Mouse (Mus musculus): Measurements from ENCODE around the gene Dazap1. TPM values are rescaled to one million over a fixed set of nuclear protein-coding genes. Genes with fewer than 3 reads are reported as not detected.

Gene Dazap1
- polyA plus RNA-seq, 1 experiment from 2014 or later = 71.8 TPM

- Histone ChIP-seq H3K9me3 (no peaks in the 10 kb centered on the region), H3K4me3 (no peak overlapping the region), H3K4me2 (replicated peaks) (no peak overlapping the region), H3K9ac (no peak overlapping the region), H3K27me3 (no peaks in the 10 kb centered on the region), H3K27ac (no peak overlapping the region), H3K36me3 (peaks cover 94% of the 10 kb centered on the region), H3K4me1 (no peaks in the 10 kb centered on the region)
- WGBS = 96% methylated on average over 12 of the region's 12 CpGs
- no peak for ATAC-seq (ENCODE audit: insufficient number of reproducible peaks, insufficient read depth, low FRiP score, low TSS enrichment)
Observed at GRCm38 (mm10) chr10:80279273-80279672, 18.0 kb downstream of the Dazap1 start.

GRCm38 (mm10) chr10:80281304-80281703 lies 20.0 kb downstream of the Dazap1 start:
- Histone ChIP-seq H3K4me3 (no peak overlapping the region), H3K27ac (no peak overlapping the region), H3K27me3 (no peaks in the 10 kb centered on the region), H3K9me3 (no peaks in the 10 kb centered on the region), H3K4me1 (no peaks in the 10 kb centered on the region), H3K9ac (0 out of 2 replicates have a peak overlapping the region, but pooled peaks have one; percentile 10), H3K4me2 (replicated peaks) (no peak overlapping the region), H3K36me3 (peaks cover 94% of the 10 kb centered on the region)
- no peak for ATAC-seq (ENCODE audit: insufficient number of reproducible peaks, insufficient read depth, low FRiP score, low TSS enrichment)
- 83% methylated on average over 7 of the region's 7 CpGs for WGBS

- 72% methylated on average over 8 of the region's 8 CpGs for WGBS
- Histone ChIP-seq H3K9me3 (no peaks in the 10 kb centered on the region), H3K4me3 (no peak overlapping the region), H3K36me3 (peaks cover 96% of the 10 kb centered on the region), H3K4me2 (replicated peaks) (no peak overlapping the region), H3K4me1 (no peaks in the 10 kb centered on the region), H3K27me3 (no peaks in the 10 kb centered on the region), H3K27ac (no peak overlapping the region), H3K9ac (no peak overlapping the region)
- ATAC-seq (ENCODE audit: insufficient number of reproducible peaks, insufficient read depth, low FRiP score, low TSS enrichment) = no peak
Observed at GRCm38 (mm10) chr10:80281921-80282371, 20.7 kb downstream of the Dazap1 start.

GRCm38 (mm10) chr10:80282481-80283441 lies 21.5 kb downstream of the Dazap1 start:
- Histone ChIP-seq H3K4me1 (no peaks in the 10 kb centered on the region), H3K27ac (no peak overlapping the region), H3K9ac (no peak overlapping the region), H3K36me3 (peaks cover 95% of the 10 kb centered on the region), H3K27me3 (no peaks in the 10 kb centered on the region), H3K9me3 (no peaks in the 10 kb centered on the region), H3K4me2 (replicated peaks) (no peak overlapping the region), H3K4me3 (no peak overlapping the region)
- no peak for ATAC-seq (ENCODE audit: insufficient number of reproducible peaks, insufficient read depth, low FRiP score, low TSS enrichment)
- WGBS = 90% methylated on average over 20 of the region's 20 CpGs

- Histone ChIP-seq H3K27ac (no peak overlapping the region), H3K4me3 (no peak overlapping the region), H3K9ac (0 out of 2 replicates have a peak overlapping the region, but pooled peaks have one; percentile 8), H3K9me3 (no peaks in the 10 kb centered on the region), H3K36me3 (peaks cover 82% of the 10 kb centered on the region), H3K27me3 (no peaks in the 10 kb centered on the region), H3K4me2 (replicated peaks) (no peak overlapping the region), H3K4me1 (no peaks in the 10 kb centered on the region)
- no peak for ATAC-seq (ENCODE audit: insufficient number of reproducible peaks, insufficient read depth, low FRiP score, low TSS enrichment)
- WGBS = 76% methylated on average over 9 of the region's 15 CpGs
Observed at GRCm38 (mm10) chr10:80285222-80286070, 24.2 kb downstream of the Dazap1 start.

GRCm38 (mm10) chr10:80288097-80288496 lies 26.8 kb downstream of the Dazap1 start:
- H3K36me3 ChIP-seq = peaks cover 56% of the 10 kb centered on the region
- H3K4me2 ChIP-seq (replicated peaks) = no peak overlapping the region
- no peaks in the 10 kb centered on the region for H3K9me3 ChIP-seq
- no peak overlapping the region for H3K9ac ChIP-seq
- H3K4me1 ChIP-seq = peaks cover under 1% of the 10 kb centered on the region; the same call in 1 of the 2 replicates
- H3K27ac ChIP-seq = no peak overlapping the region
- no peaks in the 10 kb centered on the region for H3K27me3 ChIP-seq
- WGBS = 90% methylated on average over 12 of the region's 12 CpGs
- no peak for ATAC-seq (ENCODE audit: insufficient number of reproducible peaks, insufficient read depth, low FRiP score, low TSS enrichment)
- no peak overlapping the region for H3K4me3 ChIP-seq

GRCm38 (mm10) chr10:80288657-80289056 lies 27.4 kb downstream of the Dazap1 start:
- Histone ChIP-seq H3K9ac (no peak overlapping the region), H3K9me3 (no peaks in the 10 kb centered on the region), H3K27me3 (no peaks in the 10 kb centered on the region), H3K27ac (no peak overlapping the region; the same call in 1 of the 2 replicates), H3K36me3 (peaks cover 54% of the 10 kb centered on the region), H3K4me1 (peaks cover 6% of the 10 kb centered on the region), H3K4me3 (no peak overlapping the region), H3K4me2 (replicated peaks) (no peak overlapping the region)
- no peak for ATAC-seq (ENCODE audit: insufficient number of reproducible peaks, insufficient read depth, low FRiP score, low TSS enrichment)
- 70% methylated on average over 8 of the region's 8 CpGs for WGBS

- peak within 1 kb of the TSS; percentile 95 for H3K4me2 ChIP-seq (replicated peaks)
- H3K4me3 ChIP-seq = peak within 1 kb of the TSS; percentile 99
- peak within 1 kb of the TSS; percentile 99 for H3K9ac ChIP-seq
- under 1% methylated on average over 71 of the region's 72 CpGs for WGBS
- H3K27me3 ChIP-seq = peaks cover 11% of the 10 kb centered on the region
- H3K9me3 ChIP-seq = no peaks in the 10 kb centered on the region
- peaks cover 33% of the 10 kb centered on the region for H3K36me3 ChIP-seq
- H3K4me1 ChIP-seq = peaks cover 29% of the 10 kb centered on the region
- ATAC-seq (ENCODE audit: insufficient number of reproducible peaks, insufficient read depth, low FRiP score, low TSS enrichment) = peak; percentile 74; the same call in 1 of the 2 replicates
- H3K27ac ChIP-seq = peak within 1 kb of the TSS; percentile 91
Observed at GRCm38 (mm10) chr10:80292251-80293146, 31.2 kb downstream of the Dazap1 start, which contains the start of gene Rps15. Gene Rps15 (plus strand): TSS chr10:80292453.

GRCm38 (mm10) chr10:80293325-80293724 lies 32.0 kb downstream of the Dazap1 start:
- 21% methylated on average over 14 of the region's 14 CpGs for WGBS
- Histone ChIP-seq H3K4me1 (peaks cover 32% of the 10 kb centered on the region), H3K4me2 (replicated peaks) (peak overlapping the region; percentile 95), H3K27me3 (peaks cover 19% of the 10 kb centered on the region), H3K9ac (peak overlapping the region; percentile 99), H3K36me3 (peaks cover 26% of the 10 kb centered on the region), H3K4me3 (peak overlapping the region; percentile 99), H3K9me3 (no peaks in the 10 kb centered on the region), H3K27ac (peak overlapping the region; percentile 91)
- no peak for ATAC-seq (ENCODE audit: insufficient number of reproducible peaks, insufficient read depth, low FRiP score, low TSS enrichment)

GRCm38 (mm10) chr10:80294311-80294710 lies 33.0 kb downstream of the Dazap1 start:
- 63% methylated on average over 4 of the region's 4 CpGs for WGBS
- no peak overlapping the region for H3K4me2 ChIP-seq (replicated peaks)

More at GRCm38 (mm10) chr10:80294311-80294710, 33.0 kb downstream of the Dazap1 start:
- Histone ChIP-seq H3K36me3 (peaks cover 19% of the 10 kb centered on the region), H3K27me3 (peaks cover 29% of the 10 kb centered on the region), H3K9me3 (no peaks in the 10 kb centered on the region), H3K9ac (no peak overlapping the region), H3K4me3 (peak overlapping the region; percentile 99; the same call in 1 of the 2 replicates), H3K4me1 (peaks cover 37% of the 10 kb centered on the region), H3K27ac (0 out of 2 replicates have a peak overlapping the region, but pooled peaks have one; percentile 36)
- ATAC-seq (ENCODE audit: insufficient number of reproducible peaks, insufficient read depth, low FRiP score, low TSS enrichment) = no peak
